Mouse (Mus musculus) CH12.LX (cell line): ENCODE measurements around the gene 1700092M07Rik. TPM values are rescaled to one million over a fixed set of nuclear protein-coding genes. Genes with fewer than 3 reads are reported as not detected.

Experiments
- DNase-seq: peaks from one replicate; pipeline ENCODE4 v3.0.0-alpha.2; 2013; ENCODE audit errors: extremely low read depth
- H3K27ac ChIP-seq: 2 replicates; pipeline ENCODE4 v1.5.1; 2012; ENCODE audit warnings: low read depth, mild to moderate bottlenecking, control low read depth, moderate library complexity; ENCODE audit not compliant: insufficient read depth
- H3K27me3 ChIP-seq: replicated peaks from 2 replicates; pipeline ENCODE3; 2012; ENCODE audit warnings: inconsistent platforms
- H3K36me3 ChIP-seq, 2 experiments: replicated peaks in 1 of 2; 2 replicates each; pipeline versions ENCODE3 to v1.6.1; 2012; ENCODE audit warnings: inconsistent platforms in 1 of 2, low read length in 1 of 2, mild to moderate bottlenecking in 1 of 2, mixed read lengths in 1 of 2, moderate library complexity in 1 of 2; ENCODE audit not compliant: control insufficient read depth in 1 of 2, insufficient read depth in 1 of 2
- H3K4me1 ChIP-seq, 2 experiments: 2 replicates each; pipeline ENCODE4 v1.6.1; 2012; ENCODE audit warnings: inconsistent platforms in 1 of 2, moderate library complexity in 1 of 2; ENCODE audit not compliant: insufficient read depth in 2 of 2, control insufficient read depth in 1 of 2
- H3K4me2 ChIP-seq: 2 replicates; pipeline ENCODE4 v1.6.1; 2012; ENCODE audit warnings: low read depth, mild to moderate bottlenecking, control low read depth; ENCODE audit not compliant: poor library complexity, insufficient read depth, severe bottlenecking
- H3K4me3 ChIP-seq, 3 experiments: fragments of 150-350 bp in 1 of 3; sonication (generic) in 1 of 3; replicated peaks in 1 of 3; 2 replicates each; pipeline versions ENCODE3 to v1.5.1; 2011 to 2012; ENCODE audit warnings: low read depth in 2 of 3, low read length in 2 of 3, mild to moderate bottlenecking in 2 of 3, moderate library complexity in 2 of 3, control low read depth in 1 of 3, improper control_type of control experiment in 1 of 3, inconsistent platforms in 1 of 3, mixed read lengths in 1 of 3; ENCODE audit not compliant: poor library complexity in 1 of 3
- H3K79me2 ChIP-seq: replicated peaks from 2 replicates; pipeline ENCODE4 v1.6.1; 2012; ENCODE audit warnings: mild to moderate bottlenecking, moderate library complexity; ENCODE audit not compliant: control insufficient read depth, poor library complexity, insufficient read depth, severe bottlenecking; ENCODE audit errors: extremely low read depth
- H3K9ac ChIP-seq: 2 replicates; pipeline ENCODE4 v1.6.1; 2012; ENCODE audit warnings: low read depth, mild to moderate bottlenecking, control low read depth, moderate library complexity; ENCODE audit not compliant: insufficient read depth
- H3K9me3 ChIP-seq: replicated peaks from 2 replicates; pipeline ENCODE3; 2012; ENCODE audit warnings: low read length, inconsistent platforms, mixed read lengths
- CHD1 ChIP-seq: IDR thresholded peaks from 2 replicates; pipeline ENCODE4 v1.6.1; 2012; ENCODE audit warnings: low read depth, low read length, improper control_type of control experiment, inconsistent platforms
- ETS1 ChIP-seq: conservative IDR thresholded peaks from 2 replicates; pipeline ENCODE4 v1.6.1; 2012; ENCODE audit warnings: low read depth, mild to moderate bottlenecking, inconsistent platforms, low read length, improper control_type of control experiment, moderate library complexity
- HCFC1 ChIP-seq: IDR thresholded peaks from 2 replicates; pipeline ENCODE4 v1.6.1; 2012; ENCODE audit warnings: low read depth, mild to moderate bottlenecking, inconsistent platforms, low read length, improper control_type of control experiment
- KAT2A ChIP-seq: IDR thresholded peaks from 2 replicates; pipeline ENCODE4 v1.6.1; 2012; ENCODE audit warnings: low read length, improper control_type of control experiment, inconsistent platforms; ENCODE audit not compliant: insufficient replicate concordance
- MAX ChIP-seq: IDR thresholded peaks from 2 replicates; pipeline ENCODE4 v1.6.1; 2011; ENCODE audit warnings: low read length, improper control_type of control experiment
- NRF1 ChIP-seq: IDR thresholded peaks from 2 replicates; pipeline ENCODE4 v1.6.1; 2014; ENCODE audit warnings: low read depth, mild to moderate bottlenecking, inconsistent platforms, low read length, improper control_type of control experiment, moderate library complexity
- POLR2AphosphoS2 ChIP-seq: IDR thresholded peaks from 2 replicates; pipeline ENCODE4 v1.6.1; 2011; ENCODE audit warnings: low read depth, low read length, improper control_type of control experiment
- SMC3 ChIP-seq: IDR thresholded peaks from 2 replicates; pipeline ENCODE4 v1.6.1; 2011; ENCODE audit warnings: low read depth, low read length, improper control_type of control experiment
- TCF12 ChIP-seq: IDR thresholded peaks from 2 replicates; pipeline ENCODE4 v1.6.1; 2014; ENCODE audit warnings: low read depth, mild to moderate bottlenecking, inconsistent platforms, low read length, improper control_type of control experiment
- ZKSCAN1 ChIP-seq: IDR thresholded peaks from 2 replicates; pipeline ENCODE4 v1.6.1; 2012; ENCODE audit warnings: low read depth, inconsistent platforms, low read length, improper control_type of control experiment, borderline replicate concordance
- ZNF384 ChIP-seq: IDR thresholded peaks from 2 replicates; pipeline ENCODE4 v1.6.1; 2012; ENCODE audit warnings: low read depth, low read length, improper control_type of control experiment, inconsistent platforms
- dilution Hi-C: fragments of 300-500 bp; cut with MboI; formaldehyde crosslinking; loops from 2 replicates; pipeline ENCODE4 v1.14.3; 2020; ENCODE audit warnings: low sequenced_read_pairs; ENCODE audit not compliant: extremely low pct_unique_long_range_greater_than_20kb, extremely low pct_ligation_motif_present
- in situ Hi-C: fragments of 300-500 bp; cut with MboI; formaldehyde crosslinking; loops from 3 replicates; pipeline ENCODE4 v1.14.3; 2019; ENCODE audit warnings: low sequenced_read_pairs, low pct_ligation_motif_present, low pct_unique_long_range_greater_than_20kb, mixed read lengths
- polyA plus RNA-seq: library from polyadenylated mRNA; unstranded; fragments of >175 nt; gene quantifications from 2 replicates; pipeline ENCODE4 v1.2.1, GENCODE M21; 2012; ENCODE audit warnings: low read depth; ENCODE audit not compliant: insufficient read length
- total RNA-seq, 2 experiments: library from RNA; depleted of rRNA; stranded (reverse); fragments of 300-350 nt in 1 of 2; fragments of >200 nt in 1 of 2; gene quantifications; 2 replicates each; pipeline ENCODE4 v1.2.3; 2012 to 2014

1700092M07Rik gene
- total and polyA plus RNA-seq, 3 experiments: 1.0 to 3.8 (median 3.1) TPM

DNA sequence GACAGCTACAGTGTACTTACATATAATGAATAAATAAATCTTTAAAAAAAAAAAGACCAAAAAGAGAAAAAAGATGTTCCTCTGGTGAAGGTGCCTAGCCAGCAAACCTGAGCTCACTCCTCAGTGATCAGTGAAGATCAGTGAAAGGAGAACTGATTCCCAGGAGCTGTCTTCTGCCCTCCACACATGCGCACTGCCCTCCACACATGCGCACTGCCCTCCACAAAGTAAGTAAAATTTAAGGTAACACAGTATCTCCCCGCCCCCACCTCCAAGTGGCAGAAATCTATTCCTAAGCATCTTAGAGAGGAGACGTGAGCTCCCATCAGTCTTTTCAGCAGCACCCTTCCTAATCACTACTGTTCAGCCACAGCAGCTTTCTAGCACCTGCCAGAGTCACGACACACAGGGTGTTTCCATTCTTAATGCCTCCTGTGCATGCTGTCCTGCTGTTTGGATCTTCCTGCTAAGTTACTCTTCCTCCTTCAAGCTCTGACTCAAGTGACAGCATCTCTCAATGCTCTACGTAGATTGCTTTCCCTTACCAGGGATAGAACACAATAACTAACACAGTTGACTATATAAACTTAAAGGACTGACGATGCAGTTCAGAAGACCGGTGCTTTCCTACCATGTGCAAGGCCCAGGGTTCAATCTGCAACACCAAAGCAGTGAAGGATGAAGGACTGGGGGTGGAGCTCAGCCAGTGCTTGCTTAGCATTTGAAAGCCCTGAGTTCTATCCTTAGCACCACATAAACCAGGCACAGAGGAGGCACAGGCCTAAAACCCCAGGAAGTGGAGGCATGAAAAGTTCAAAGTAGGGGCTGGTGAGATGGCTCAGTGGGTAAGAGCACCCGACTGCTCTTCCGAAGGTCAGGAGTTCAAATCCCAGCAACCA lies 24.4 kb upstream of the 1700092M07Rik start:
- no peak overlapping the region for H3K4me2 ChIP-seq
- no peak for DNase-seq

DNA sequence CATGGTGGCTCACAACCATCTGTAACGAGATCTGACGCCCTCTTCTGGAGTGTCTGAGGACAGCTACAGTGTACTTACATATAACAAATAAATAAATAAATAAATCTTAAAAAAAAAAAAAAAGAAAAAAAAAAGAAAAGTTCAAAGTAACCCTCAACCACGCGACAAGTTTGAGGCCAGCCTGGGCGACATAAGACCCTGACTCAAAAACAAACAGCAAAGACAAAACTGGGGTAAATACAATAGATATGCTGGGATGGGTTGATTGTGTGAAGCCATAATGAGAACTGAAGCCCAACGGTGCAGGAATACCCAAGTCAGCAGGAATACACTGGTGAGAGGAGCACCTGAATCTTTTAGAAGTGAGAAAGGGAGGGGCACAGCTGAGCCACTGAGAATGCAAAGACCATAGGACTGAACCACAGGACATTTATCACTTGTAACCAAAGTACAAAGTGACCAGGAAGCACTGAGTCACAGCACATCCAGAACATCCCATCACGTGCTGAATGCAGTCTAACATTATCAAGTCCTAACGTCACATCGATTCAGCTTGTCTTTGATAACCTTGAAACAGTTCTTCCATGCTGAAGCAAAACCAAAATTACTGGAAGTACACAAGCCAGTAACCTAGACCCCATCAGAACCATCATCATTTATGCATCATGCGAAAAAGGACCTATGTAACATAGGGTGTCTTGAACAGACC lies 23.6 kb upstream of the 1700092M07Rik start:
- Histone ChIP-seq H3K4me1 (peaks cover 0 to 53% of the 10 kb centered on the region in 2 experiments; a peak in 2 of 4 replicates), H3K27ac (no peak overlapping the region), H3K4me2 (no peak overlapping the region), H3K79me2 (peaks cover 16% of the 10 kb centered on the region), H3K9me3 (no peaks in the 10 kb centered on the region), H3K9ac (no peak overlapping the region), H3K27me3 (no peaks in the 10 kb centered on the region), H3K36me3 (peaks cover 0 to 8% of the 10 kb centered on the region in 2 experiments), H3K4me3 (no peak overlapping the region)
- TF ChIP-seq ZNF384 (0 out of 2 replicates have a peak, but pooled peaks have one; percentile 15), ETS1 (no peak)
- no peak for DNase-seq
- dilution Hi-C loops (no loop called here), in situ Hi-C loops (no loop called here)

More for the DNA sequence above, 24.4 kb upstream of the 1700092M07Rik start:
- no peak overlapping the region for H3K4me3 ChIP-seq
- no peaks in the 10 kb centered on the region for H3K9me3 ChIP-seq
- no peak overlapping the region for H3K27ac ChIP-seq
- H3K27me3 ChIP-seq: no peaks in the 10 kb centered on the region
- H3K36me3 ChIP-seq: peaks cover 5 to 16% of the 10 kb centered on the region in 2 experiments
- peaks cover 0 to 47% of the 10 kb centered on the region in 2 experiments; a peak in 2 of 4 replicates for H3K4me1 ChIP-seq
- no peak for TF ChIP-seq POLR2AphosphoS2
- TF ChIP-seq ETS1: no peak
- TF ChIP-seq KAT2A: no peak
- TF ChIP-seq CHD1: no peak
- no peak for TF ChIP-seq ZKSCAN1
- TF ChIP-seq SMC3: no peak
- TF ChIP-seq ZNF384: 0 out of 2 replicates have a peak, but pooled peaks have one; percentile 4
- TF ChIP-seq HCFC1: no peak
- TF ChIP-seq NRF1: peak; percentile 75
- no peak for TF ChIP-seq MAX
- TF ChIP-seq TCF12: no peak
- dilution Hi-C loops (no loop called here), in situ Hi-C loops (no loop called here)
- peaks cover 17% of the 10 kb centered on the region for H3K79me2 ChIP-seq
- no peak overlapping the region for H3K9ac ChIP-seq
